Mouse (Mus musculus): Measurements from ENCODE around the gene Gstm4.
"Not testable (repeated sequence)": the region's sequence is repeated elsewhere in the genome, so short reads cannot be mapped to it uniquely, and the experiment has no call there.

Gene Gstm4

GRCm38 (mm10) chr3:108018190-108018820 is 26.4 kb downstream of the Gstm4 start:
- no peak for DNase-seq (ENCODE audit: low read depth, low spot score)

GRCm38 (mm10) chr3:108017473-108018189 is 27.1 kb downstream of the Gstm4 start, which contains the start of gene Gstm1:
Gstm1 (minus strand) TSS chr3:108017973.
- DNase-seq (ENCODE audit: low read depth, low spot score): peak; percentile 98

- DNase-seq (ENCODE audit: low read depth, low spot score): not testable (repeated sequence)
Measured at GRCm38 (mm10) chr3:108016468-108016867, 28.2 kb downstream of the Gstm4 start.

GRCm38 (mm10) chr3:108014974-108015346 is 29.7 kb downstream of the Gstm4 start:
- no peak for DNase-seq (ENCODE audit: low read depth, low spot score)

- DNase-seq (ENCODE audit: low read depth, low spot score): no peak
Measured at GRCm38 (mm10) chr3:108014098-108014973, 30.4 kb downstream of the Gstm4 start.

GRCm38 (mm10) chr3:108013331-108013871 is 31.3 kb downstream of the Gstm4 start:
- no peak for DNase-seq (ENCODE audit: low read depth, low spot score)

- DNase-seq (ENCODE audit: low read depth, low spot score): no peak
Measured at GRCm38 (mm10) chr3:108011558-108011957, 33.1 kb downstream of the Gstm4 start.

- DNase-seq (ENCODE audit: low read depth, low spot score): no peak
Measured at GRCm38 (mm10) chr3:108010286-108010685, 34.4 kb downstream of the Gstm4 start.

- DNase-seq (ENCODE audit: low read depth, low spot score): no peak
Measured at GRCm38 (mm10) chr3:108002021-108002420, 42.7 kb downstream of the Gstm4 start.

GRCm38 (mm10) chr3:107999491-107999890 is 45.2 kb downstream of the Gstm4 start:
- no peak for DNase-seq (ENCODE audit: low read depth, low spot score)

- no peak for DNase-seq (ENCODE audit: low read depth, low spot score)
Measured at GRCm38 (mm10) chr3:107998591-107998990, 46.1 kb downstream of the Gstm4 start.

GRCm38 (mm10) chr3:107996576-107996975 is 48.1 kb downstream of the Gstm4 start:
- peak; percentile 57 for DNase-seq (ENCODE audit: low read depth, low spot score)

GRCm38 (mm10) chr3:107995974-107996373 is 48.7 kb downstream of the Gstm4 start:
- peak; percentile 79 for DNase-seq (ENCODE audit: low read depth, low spot score)
